Mouse (Mus musculus) thymus, adult 18-20 months (tissue): Measurements from ENCODE around the gene Plxna3.
"Not testable (repeated sequence)": the region's sequence is repeated elsewhere in the genome, so short reads cannot be mapped to it uniquely, and the experiment has no call there.

ENCODE experiments used
- DNase-seq, 2 experiments: peaks; one replicate each; pipeline ENCODE4 v3.0.0; 2022; ENCODE audit warnings: mixed read lengths in 2 of 2

The Plxna3 gene

DNA sequence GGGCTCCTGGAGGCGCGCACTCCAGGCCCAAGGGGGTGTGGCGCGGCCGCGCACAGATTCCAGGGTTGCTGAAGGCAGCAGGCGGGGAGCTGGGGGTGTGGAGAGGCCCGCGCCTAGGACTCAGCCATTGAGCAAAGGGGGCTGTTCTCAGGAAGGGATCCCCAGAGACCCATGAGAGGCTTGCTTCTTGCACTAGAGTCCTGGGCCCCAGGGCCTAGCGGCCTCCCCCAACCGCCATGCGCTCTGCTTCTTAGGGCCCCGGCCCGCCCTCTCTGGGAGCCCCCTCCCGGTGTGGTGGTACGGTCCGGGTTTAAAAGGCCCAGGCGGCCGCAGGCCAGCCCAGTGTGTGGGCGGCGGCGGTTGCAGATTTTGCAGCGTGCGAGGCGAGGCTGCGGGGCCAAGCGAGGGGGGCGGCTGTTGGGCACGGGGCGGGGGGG lies at the start of gene Plxna3:
Gene Plxna3 (plus strand): TSS at position 342 of the 437 bp plus-strand sequence.
- peak; percentile 8 to 28 for DNase-seq

DNA sequence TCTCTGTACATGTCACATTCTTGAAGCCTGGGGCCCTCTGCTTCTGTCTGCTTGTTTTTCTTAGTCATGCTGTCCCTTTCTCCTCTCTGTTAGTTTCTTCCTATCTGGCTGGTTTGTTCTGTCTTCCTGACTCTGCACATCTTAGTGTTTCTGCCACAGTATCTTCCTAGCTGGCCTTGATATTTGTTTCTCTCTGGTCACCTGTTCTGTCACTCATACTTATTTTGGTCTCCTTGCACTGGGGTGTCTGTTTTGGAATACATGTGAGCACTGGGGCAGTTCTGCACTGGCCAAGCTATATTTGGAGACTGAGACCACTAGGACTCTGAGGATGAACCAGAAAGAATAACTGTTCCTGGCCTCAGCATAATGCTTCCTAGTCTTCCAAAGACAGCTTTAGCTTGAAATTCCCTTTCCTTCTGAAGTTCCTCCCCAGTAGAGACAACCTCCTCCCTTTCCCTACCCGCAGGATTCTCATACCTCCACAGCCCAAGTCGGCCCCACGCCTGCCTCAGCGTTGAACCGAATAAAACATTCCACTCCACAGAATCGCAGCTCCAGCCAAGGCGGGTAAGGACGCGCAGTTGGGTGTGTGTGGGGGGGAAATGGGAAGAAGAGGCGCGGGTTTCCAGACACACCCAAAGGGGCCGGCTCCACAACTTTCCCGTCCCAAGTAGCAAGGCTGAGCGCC lies 47.7 kb upstream of the Plxna3 start:
- no peak for DNase-seq

DNA sequence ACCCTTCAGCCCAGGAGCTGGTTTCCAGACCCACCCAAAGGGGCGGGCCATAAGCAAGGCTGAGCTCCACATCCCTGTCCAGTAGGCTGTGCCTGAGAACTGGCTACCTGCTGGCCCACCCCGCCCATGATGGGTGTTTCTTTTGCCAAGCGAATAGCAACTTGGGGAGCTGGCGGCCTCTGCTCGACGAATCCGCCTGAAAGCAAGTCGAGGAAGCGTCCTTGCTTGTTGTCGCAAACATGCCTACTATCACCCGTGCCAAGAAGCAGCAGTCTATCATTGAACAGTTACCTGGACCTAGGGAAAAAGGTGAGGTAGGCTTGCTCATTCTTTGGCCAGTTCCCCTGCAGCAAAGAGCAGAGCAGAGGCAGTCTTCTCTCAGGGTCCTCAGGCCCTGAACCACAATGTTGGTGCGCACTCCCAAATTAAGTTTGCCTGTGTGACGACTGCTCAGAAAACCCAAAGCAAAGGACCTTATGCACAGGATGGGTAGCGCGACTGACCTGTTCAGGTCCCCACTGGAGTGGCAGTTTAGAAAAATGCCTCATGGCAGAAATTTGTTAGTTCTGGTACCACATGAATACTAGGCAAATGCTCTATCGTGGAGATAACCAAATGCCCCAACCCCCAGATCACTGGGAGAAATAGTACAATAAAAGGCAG lies 47.0 kb upstream of the Plxna3 start, which contains the start of the genes Taz and Dnase1l1:
Gene Taz (plus strand): TSS at position 181 of the 663 bp plus-strand sequence.
Gene Dnase1l1 (minus strand): TSS at position 606 of the 663 bp plus-strand sequence.
- peak; percentile 43 to 65 for DNase-seq

DNA sequence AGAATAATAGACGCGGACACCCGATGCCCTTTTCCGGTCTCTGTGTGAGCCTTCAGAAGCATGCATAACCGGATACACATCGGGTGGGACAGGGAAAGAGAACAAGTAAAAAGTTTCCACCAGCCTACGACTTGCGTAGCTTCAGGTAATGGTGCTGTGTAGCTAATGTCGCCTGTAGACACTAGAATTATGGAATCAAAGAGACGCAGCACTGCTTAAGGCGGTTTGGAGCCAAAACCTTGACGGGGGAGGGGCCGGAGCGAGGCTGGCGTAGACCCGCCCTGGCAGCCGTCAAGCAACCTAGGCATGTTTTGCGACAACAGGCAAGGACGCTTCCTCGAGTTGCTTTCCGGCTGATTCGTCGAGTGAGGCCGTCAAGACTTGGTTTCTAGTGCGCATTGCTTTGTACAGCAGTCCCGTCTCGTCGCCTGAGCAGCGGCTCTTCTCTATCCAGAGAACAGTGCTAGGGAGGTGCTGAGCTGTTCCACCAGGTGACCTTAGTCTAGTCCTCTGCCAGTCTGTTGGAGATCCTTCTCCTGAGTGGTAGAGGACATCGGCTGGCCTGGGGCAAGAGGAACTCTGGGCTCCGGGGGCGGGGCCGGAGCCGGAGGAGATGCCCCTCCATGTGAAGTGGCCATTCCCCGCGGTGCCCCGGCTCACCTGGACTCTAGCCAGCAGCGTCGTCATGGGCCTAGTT lies 46.3 kb upstream of the Plxna3 start:
- peak; percentile 73 to 83 for DNase-seq

DNA sequence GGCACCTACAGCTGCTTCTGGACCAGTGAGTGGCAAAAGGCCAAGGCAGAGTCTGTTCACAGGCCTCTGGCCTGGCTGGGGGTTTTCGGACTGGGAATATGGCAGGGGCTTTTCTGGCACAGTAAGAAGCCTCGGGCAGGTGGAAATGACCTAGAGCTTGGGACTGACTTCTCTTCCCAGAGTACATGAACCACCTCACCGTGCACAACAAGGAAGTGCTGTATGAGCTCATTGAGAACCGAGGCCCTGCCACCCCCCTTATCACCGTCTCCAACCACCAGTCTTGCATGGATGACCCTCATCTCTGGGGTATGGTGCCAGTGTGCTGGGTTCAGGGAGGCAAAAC lies 45.8 kb upstream of the Plxna3 start:
- DNase-seq, result no peak

DNA sequence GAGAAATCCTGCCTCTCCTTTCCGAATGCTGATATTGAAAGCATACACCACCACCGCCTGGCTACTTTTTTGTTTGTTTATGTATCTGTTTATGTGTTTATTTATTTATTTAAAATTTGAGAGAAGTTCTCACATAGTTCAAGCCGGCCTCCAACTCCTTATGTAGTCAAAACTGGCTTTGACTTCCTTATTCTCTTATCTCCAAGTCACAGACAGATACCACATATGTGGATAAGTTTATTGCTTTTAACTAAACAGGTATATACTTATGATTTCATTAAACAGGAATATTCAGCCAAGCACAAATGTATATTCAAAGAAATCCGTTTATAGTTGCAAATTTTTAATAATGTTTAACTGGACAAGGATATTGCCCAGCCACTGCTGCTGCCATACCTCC lies 35.4 kb upstream of the Plxna3 start:
- DNase-seq, result no peak

DNA sequence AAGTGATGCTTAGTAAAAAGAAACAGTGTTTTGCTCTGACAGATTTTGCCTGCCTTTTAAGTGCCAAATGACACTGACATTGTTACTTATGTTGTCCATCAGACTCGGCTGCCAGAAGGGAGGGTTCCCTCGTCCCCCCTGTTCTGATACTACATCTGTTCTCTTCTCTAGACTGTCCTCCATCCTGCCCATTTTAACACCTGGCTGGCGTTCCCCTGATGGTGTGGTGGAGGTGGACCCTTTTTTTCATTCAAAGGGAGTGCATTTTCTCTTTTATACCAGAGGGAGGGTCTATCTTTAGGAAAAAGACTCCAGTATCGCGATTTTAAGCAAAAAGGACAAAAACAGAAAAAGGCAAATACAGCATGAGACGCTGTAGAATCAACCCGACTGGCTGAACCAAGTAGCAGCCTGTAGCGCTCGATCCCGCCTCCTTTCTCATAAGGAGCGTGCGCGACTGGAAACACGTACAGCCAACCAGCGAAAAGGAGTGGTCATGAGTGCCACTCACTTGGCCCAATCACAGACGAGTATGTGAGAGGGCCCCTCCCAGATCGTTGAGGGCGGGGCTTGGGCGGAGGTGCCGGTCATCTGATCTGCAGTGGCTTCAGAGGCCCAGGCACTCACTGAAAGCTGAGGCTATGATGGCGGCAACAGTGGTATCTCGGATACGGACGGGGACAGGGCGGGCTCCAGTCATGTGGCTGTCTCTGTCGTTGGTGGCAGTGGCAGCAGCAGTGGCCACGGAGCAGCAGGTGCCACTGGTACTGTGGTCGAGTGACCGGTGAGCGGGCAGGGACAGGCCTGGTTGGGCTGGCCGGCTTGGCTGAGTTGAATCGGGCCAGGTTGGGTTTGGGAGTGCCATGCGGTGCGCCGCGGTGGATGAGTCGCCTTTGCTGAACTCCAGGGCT lies 32.1 kb upstream of the Plxna3 start, which contains the start of gene Atp6ap1:
Gene Atp6ap1 (plus strand): TSS at position 560 of the 911 bp plus-strand sequence.
- peak; percentile 86 to 91 for DNase-seq

DNA sequence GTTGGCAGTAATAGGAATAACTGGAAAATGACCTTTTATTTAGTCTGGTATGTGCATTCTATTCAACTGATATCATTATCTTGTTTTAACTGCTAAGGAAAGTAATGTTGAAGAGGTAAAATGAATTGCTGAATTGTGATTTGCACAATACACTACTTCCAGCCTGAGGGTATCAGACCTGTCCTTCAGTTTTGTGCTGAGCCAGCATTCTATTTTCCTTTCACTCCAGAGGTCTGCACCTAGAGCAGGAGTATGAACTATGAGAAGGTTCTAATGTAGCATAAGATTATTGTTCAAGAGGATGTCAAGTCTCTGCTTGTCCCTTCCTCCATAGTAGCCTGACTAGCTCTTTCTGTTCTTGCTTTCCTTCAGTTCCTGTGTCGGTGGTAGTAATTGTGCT lies 30.5 kb upstream of the Plxna3 start:
- no peak for DNase-seq

DNA sequence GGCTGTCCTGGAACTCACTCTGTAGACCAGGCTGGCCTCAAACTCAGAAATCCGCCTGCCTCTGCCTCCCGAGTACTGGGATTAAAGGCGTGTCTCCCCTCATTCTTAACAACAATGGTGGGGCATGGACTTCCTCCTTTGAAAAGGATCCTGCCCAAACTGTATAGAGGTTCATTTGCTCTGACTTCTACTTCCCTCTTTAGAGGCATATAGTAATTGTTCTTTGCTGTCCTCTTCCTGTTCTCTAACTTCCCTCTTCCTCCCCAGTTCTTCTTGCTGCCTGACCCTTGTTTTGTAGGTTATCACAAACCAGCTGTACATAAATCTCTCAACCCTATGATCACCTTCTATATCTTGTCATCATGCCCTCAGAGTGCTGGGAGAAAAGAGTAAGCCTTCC lies 29.1 kb upstream of the Plxna3 start:
- DNase-seq, result no peak

DNA sequence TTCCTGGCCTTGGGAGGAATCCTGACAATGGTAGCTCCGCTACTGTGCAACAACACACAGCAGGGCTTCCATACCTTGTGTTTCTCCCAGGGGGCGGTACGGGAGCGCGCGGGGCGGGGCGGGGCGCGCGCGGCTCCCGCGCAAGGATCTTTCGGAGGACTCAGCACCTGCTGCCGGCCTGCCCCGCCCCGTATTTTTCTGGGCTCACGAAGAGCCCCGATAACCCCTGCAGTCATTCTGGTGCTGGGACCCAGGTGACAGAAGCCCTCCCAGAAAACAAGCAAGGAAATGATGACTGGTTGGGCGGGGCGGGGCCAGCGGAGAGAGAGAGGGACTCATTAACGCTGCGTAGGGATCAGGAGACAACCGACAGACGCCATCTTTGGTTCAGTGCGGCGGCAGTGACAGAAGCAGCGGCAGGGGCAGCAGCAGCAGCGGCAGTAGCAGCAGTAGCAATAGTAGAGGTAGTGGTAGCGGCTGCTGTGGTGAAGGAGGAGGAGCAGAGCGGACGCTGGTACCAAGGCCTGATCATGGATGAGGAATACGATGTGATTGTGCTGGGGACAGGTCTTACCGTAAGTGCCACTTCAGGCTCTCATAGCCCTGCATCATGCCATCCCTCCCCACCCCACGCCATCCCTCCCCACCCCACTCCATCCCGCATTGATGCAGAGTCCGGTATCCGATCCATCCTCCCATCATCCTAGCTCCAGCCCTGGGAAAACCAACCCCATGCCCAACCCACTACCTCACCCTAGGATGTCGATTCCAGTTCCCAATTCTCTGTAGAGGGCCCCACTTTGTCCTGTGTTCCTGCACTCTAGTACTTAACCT lies 23.8 kb upstream of the Plxna3 start, which contains the start of gene Gdi1:
Gene Gdi1 (plus strand): TSS at position 132 of the 834 bp plus-strand sequence.
- DNase-seq, result peak; percentile 62 to 66

DNA sequence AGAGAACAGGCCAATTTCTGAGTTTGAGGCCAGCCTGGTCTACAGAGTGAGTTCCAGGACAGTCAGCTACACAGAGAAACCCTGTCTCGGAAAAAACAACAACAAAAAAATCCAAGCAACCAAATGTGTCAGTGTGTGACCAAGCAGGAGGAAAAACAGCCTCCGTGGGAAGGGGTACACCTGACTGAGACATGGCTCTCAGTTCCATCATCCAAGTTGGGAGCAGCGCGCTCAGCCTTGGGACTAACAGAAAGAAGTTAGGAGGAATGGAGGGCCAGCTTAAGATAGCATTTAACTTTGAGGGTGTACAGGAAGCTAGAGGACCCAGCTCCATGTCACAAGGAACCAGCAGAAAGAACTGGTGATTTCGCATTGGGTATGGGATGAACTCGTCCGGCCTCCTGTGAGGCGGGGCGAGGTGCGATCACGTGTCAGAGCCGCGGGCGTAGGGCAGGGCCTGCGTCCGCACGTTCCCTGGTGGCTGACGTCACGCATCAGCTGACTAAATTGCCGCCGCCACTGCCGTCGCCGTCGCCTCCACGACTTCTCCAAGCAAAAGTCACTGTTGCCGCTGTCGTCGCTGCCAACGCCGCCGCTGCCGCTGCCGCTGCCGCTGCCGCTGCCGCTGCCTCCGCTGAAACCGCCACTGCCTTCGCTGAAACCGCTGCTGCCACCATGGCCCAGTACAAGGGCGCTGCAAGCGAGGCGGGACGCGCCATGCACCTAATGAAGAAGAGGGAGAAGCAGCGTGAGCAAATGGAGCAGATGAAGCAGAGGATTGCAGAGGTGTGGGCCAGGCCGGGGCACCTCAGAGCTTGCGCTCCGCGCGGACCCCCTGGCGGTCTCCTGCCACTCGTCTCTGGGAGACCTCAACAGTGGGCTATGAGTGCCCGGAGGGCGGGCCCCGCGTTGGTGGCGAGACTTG lies 16.1 kb upstream of the Plxna3 start, which contains the start of gene Fam50a:
Gene Fam50a (plus strand): TSS at position 494 of the 925 bp plus-strand sequence.
- DNase-seq, result peak; percentile 80 to 82

DNA sequence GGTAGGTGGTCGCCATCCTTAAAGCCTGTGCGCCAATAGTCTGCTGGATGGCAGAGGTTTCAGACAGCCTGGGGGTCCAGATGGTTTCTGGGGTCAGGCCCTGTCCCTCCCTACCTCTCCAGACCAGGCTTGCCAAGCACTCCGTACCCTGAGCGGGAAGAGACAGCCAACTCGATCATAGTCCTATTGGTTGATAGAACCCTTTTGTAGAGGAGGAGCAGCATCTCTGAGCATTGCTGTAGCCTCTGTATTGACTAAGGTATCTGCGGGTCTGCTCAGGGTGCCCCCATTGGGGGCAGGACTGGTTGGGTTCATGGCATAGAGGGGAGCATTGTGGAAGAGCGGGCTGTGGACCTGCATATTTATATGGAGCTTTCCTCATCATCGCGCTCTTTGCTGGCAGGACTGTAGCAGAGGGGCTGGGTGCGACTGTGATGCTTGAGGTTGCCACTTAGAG lies 377 bp downstream of the Plxna3 start:
- DNase-seq, result no peak

DNA sequence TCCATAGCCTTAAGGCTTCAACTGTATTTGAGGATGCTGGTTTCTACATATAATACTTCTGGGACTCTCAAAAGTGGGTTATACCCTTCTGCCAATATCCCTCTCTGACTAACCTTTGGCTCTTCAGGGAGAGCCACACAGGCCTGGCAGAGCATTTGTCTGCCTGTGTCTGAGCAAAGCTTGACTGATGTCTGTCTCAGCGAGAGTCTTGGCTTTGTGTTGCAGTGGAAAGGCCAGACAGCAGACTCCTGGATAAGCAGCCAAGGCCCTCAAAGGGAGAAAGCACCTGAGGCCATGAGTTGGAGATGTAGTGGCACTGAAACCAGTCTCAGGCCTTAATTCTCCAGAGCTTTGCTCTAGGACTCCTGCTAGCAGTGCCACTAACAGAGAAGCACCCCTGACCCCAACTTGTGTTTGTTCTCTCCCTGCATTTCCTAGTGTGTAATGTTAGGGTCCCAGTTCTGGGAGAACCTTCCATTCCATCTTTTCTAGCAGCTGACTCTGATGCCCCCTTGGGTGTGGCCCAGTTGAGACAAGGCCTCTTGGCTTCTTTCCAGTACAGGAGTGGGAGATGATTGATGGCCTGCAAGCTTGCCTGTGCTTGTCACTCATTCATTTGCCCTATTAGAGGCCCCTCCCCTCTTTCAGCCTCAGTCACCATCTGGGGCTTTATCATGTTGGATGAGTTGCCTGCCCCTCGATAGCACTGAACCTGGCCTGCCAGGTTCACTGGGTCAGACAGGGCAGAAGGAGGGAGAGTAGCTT lies 1.5 kb downstream of the Plxna3 start:
- DNase-seq, result no peak

DNA sequence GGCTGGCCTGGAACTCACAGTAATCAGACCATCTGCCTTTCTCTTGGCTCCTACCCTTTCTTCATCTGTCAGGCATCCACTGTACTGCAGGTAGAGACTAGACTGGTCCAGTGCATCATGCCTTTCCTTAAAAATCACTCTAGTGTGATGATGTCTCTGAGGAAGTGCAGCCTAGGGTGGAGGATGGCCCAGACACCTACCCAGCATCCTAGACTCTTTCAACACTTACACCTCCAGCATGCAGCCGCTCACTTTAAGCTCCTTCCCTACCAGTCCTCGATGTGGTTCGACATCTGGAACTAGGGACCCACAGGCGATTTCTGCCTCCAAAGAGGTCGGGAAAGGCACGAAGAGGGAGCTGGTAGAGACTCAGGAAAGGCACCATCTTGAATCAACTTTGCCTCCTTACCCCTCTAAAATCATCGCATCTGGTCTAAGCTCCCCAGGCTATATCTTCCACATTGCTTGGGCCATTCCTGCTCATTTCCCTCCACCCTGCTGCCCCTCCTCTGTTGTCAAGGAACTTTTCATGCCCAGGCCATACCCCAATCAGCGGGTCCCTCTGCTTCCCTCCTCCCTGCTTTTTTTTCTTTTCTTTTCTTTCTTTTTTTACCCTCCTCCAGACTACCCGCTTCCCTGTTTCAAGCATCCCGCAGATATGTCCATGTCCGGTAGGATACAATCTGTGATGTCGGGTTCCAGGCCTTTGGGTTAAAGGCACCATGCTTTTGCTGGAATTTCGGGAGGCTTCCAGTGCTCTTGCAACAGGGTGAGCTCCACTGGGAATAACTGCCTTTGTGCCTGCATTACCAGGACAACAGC lies 24.0 kb downstream of the Plxna3 start:
- no peak for DNase-seq

DNA sequence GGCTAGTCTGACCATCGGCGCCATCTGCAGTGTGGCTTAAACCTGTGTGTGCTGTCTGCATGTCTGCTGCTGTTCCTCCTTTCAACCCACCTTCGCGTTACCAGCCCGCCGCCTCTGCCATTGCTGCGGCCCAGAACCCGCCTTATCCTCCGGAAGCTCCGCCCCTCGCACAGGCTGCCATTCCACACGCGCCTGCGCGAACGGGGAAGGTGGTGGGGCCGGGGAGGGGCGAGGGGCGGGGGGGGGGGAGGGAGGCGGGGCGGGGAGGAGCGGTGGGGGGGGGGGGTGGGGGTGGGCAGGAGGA lies 24.6 kb downstream of the Plxna3 start, which contains the start of gene Lage3:
Gene Lage3 (minus strand): TSS at position 152 of the 304 bp plus-strand sequence.
- DNase-seq, result peak; percentile 65 to 75

DNA sequence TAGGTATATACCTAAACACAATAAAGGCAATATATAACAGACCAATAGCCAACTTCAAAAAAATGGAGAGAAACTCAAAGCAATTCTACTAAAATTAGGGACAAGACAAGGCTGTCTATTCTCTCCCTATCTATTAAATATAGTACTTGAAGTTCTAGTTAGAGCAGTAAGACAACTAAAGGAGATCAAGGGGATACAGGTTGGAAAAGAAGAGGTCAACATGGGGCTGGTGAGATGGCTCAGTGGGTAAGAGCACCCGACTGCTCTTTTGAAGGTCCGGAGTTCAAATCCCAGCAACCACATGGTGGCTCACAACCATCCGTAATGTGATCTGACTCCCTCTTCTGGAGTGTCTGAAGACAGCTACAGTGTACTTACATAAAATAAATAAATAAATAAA lies 28.2 kb downstream of the Plxna3 start:
- DNase-seq, result not testable (repeated sequence)

DNA sequence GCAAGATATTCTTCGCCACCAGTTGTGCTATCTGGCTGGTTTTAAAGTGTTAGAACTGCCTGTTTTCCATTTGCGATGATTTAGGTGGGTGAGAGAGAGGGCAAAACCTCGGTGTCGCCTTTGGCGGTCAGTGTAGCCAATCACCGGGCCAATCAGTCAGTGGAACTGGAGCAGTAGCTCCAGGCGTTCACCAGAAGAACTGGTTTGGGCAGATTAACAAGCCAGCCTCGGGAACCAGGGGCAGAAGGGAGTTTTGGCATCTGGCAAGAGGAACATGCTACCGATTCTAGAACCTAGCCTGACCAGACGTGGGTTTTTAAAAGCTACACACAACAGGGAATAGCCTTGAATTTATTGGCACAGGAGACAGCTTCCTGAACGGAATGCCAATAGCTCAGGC lies 30.3 kb downstream of the Plxna3 start:
- no peak for DNase-seq

DNA sequence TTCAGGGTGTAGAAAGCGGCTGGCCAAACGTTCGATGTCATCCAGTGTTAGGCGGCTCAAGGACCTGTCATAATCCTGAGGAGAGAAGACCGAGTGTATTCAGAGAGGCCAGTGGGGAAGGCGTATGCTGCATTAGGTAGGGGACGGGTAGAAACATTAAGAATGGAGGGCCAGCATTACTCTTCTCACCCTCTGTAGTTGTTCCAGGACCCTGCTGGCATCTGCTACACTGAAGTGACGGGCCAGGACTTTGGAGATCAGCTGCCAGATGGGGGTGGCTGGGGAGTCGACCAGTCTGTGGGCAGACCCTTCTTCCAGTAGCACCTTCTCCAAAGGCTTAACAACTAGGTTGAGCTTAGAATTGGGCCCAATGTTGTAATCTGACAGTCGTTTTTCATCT lies 38.6 kb downstream of the Plxna3 start:
- DNase-seq, result no peak
